Mouse (Mus musculus) heart, postnatal 0 days (tissue): ENCODE data around the gene Sun1. TPM values are rescaled to one million over a fixed set of nuclear protein-coding genes. Genes with fewer than 3 reads are reported as not detected.
A peak's percentile ranks its signal among the peaks of the same experiment; 100 is the strongest.

Source experiments
- ATAC-seq: fragments of 200-750 bp; cut with Nextera tagmentation; 2 replicates; pipeline ENCODE4 v1.8.0; 2017; ENCODE audit warnings: low read depth, moderate number of reproducible peaks, moderate library complexity; ENCODE audit not compliant: insufficient read depth
- DNase-seq: peaks from one replicate; pipeline ENCODE4 v3.0.0-alpha.2; 2016; ENCODE audit warnings: low spot score
- H3K27ac ChIP-seq: fragments of 300-500 bp; sonication (generic); 2 replicates; pipeline ENCODE4 v1.5.1; 2014; ENCODE audit warnings: low read depth, mild to moderate bottlenecking
- H3K27me3 ChIP-seq: fragments of 300-500 bp; sonication (generic); 2 replicates; pipeline ENCODE4 v1.6.1; 2014; ENCODE audit warnings: low read length, mixed read lengths; ENCODE audit not compliant: control insufficient read depth, insufficient read depth
- H3K36me3 ChIP-seq: fragments of 300-500 bp; sonication (generic); replicated peaks from 2 replicates; pipeline ENCODE4 v1.6.1; 2014; ENCODE audit warnings: low read length, mixed read lengths; ENCODE audit not compliant: control insufficient read depth, insufficient read depth
- H3K4me1 ChIP-seq: fragments of 300-500 bp; sonication (generic); 2 replicates; pipeline ENCODE4 v1.6.1; 2014; ENCODE audit warnings: antibody characterized with exemption; ENCODE audit not compliant: control insufficient read depth, insufficient read depth
- H3K4me2 ChIP-seq: fragments of 300-500 bp; sonication (generic); 2 replicates; pipeline ENCODE4 v1.6.1; 2014; ENCODE audit warnings: low read depth, mild to moderate bottlenecking, low read length, moderate library complexity
- H3K4me3 ChIP-seq: fragments of 300-500 bp; sonication (generic); 2 replicates; pipeline ENCODE4 v1.5.1; 2014; ENCODE audit warnings: low read depth, low read length
- H3K9ac ChIP-seq: fragments of 300-500 bp; sonication (generic); replicated peaks from 2 replicates; pipeline ENCODE4 v1.6.1; 2014; ENCODE audit warnings: low read depth, low read length, mixed read lengths
- H3K9me3 ChIP-seq: fragments of 300-500 bp; sonication (generic); replicated peaks from 2 replicates; pipeline ENCODE4 v1.6.1; 2016; ENCODE audit warnings: low read length; ENCODE audit not compliant: control insufficient read depth
- CTCF ChIP-seq: IDR thresholded peaks from 2 replicates; pipeline ENCODE4 v1.5.1; 2016; ENCODE audit warnings: antibody characterized with exemption, control low read depth, low read depth
- EP300 ChIP-seq: IDR thresholded peaks from 2 replicates; pipeline ENCODE4 v1.6.1; 2016; ENCODE audit warnings: antibody characterized with exemption, low read depth
- WGBS: fragments of 180-500 bp; shearing (Covaris S2); extraction: QIAGEN DNeasy Blood & Tissue Kit; methylation state at CpG from one replicate; pipeline ENCODE4 v1.1.7; 2014; 5-methylcytosine and 5-hydroxymethylcytosine counted together
- polyA plus RNA-seq: library from polyadenylated mRNA; unstranded; fragments of >200 nt; fragmentation: Nextera tagmentation; extraction: Ambion mirVana; gene quantifications from 2 replicates; pipeline ENCODE4 v1.2.1, GENCODE M21; 2015
- total RNA-seq: library from RNA; depleted of rRNA; stranded (reverse); fragments of >200 nt; gene quantifications from 2 replicates; pipeline ENCODE4 v1.2.3, GENCODE M21; 2014; ENCODE audit warnings: low replicate concordance

The Sun1 gene
- total and polyA plus RNA-seq, 2 experiments from 2014 or later: 22.4 to 71.5 TPM

- peaks cover 4% of the 10 kb centered on the region; the same call in 1 of the 2 replicates for H3K36me3 ChIP-seq
- peaks cover 66% of the 10 kb centered on the region for H3K4me1 ChIP-seq
- TF ChIP-seq CTCF (no peak), EP300 (no peak)
- H3K4me3 ChIP-seq: no peak overlapping the region
- WGBS: 42% methylated on average over 6 of the region's 6 CpGs
- ATAC-seq: no peak
- peak; percentile 22 for DNase-seq
- peak overlapping the region; percentile 22; the same call in 1 of the 2 replicates for H3K9ac ChIP-seq
- H3K9me3 ChIP-seq: no peaks in the 10 kb centered on the region
- H3K27ac ChIP-seq: peak overlapping the region; percentile 74
- 0 out of 2 replicates have a peak overlapping the region, but pooled peaks have one; percentile 7 for H3K4me2 ChIP-seq
- no peaks in the 10 kb centered on the region for H3K27me3 ChIP-seq
Observed at GRCm38 (mm10) chr5:139255777-139256176, 55.3 kb downstream of the Sun1 start.

- H3K4me2 ChIP-seq: no peak overlapping the region
- no peak for TF ChIP-seq EP300
- no peak for TF ChIP-seq CTCF
- no peaks in the 10 kb centered on the region for H3K27me3 ChIP-seq
- no peak for ATAC-seq
- no peak overlapping the region for H3K4me3 ChIP-seq
- no peak for DNase-seq
- peak overlapping the region; percentile 74 for H3K27ac ChIP-seq
- peaks cover 9% of the 10 kb centered on the region; the same call in 1 of the 2 replicates for H3K36me3 ChIP-seq
- WGBS: 79% methylated on average over 3 of the region's 3 CpGs
- no peak overlapping the region for H3K9ac ChIP-seq
- H3K9me3 ChIP-seq: no peaks in the 10 kb centered on the region
- H3K4me1 ChIP-seq: peaks cover 66% of the 10 kb centered on the region
Observed at GRCm38 (mm10) chr5:139256211-139256765, 55.9 kb downstream of the Sun1 start.

GRCm38 (mm10) chr5:139257265-139257664 lies 56.8 kb downstream of the Sun1 start:
- peaks cover 18% of the 10 kb centered on the region for H3K36me3 ChIP-seq
- DNase-seq: no peak
- H3K4me2 ChIP-seq: no peak overlapping the region
- ATAC-seq: no peak
- H3K27me3 ChIP-seq: no peaks in the 10 kb centered on the region
- TF ChIP-seq EP300 (no peak), CTCF (no peak)
- H3K4me1 ChIP-seq: peaks cover 63% of the 10 kb centered on the region
- H3K27ac ChIP-seq: peak overlapping the region; percentile 5
- no peak overlapping the region for H3K4me3 ChIP-seq
- 81% methylated on average over 1 of the region's 1 CpGs for WGBS
- no peak overlapping the region for H3K9ac ChIP-seq
- H3K9me3 ChIP-seq: no peaks in the 10 kb centered on the region

- TF ChIP-seq EP300: no peak
- TF ChIP-seq CTCF: no peak
- H3K9ac ChIP-seq: no peak overlapping the region
- no peak overlapping the region for H3K4me2 ChIP-seq
- WGBS: 33% methylated on average over 4 of the region's 4 CpGs
- peak overlapping the region; percentile 5 for H3K27ac ChIP-seq
- no peak for ATAC-seq
- no peak overlapping the region for H3K4me3 ChIP-seq
- peaks cover 63% of the 10 kb centered on the region for H3K4me1 ChIP-seq
- H3K27me3 ChIP-seq: no peaks in the 10 kb centered on the region
- DNase-seq: peak; percentile 51
- no peaks in the 10 kb centered on the region for H3K9me3 ChIP-seq
- peaks cover 23% of the 10 kb centered on the region for H3K36me3 ChIP-seq
Observed at GRCm38 (mm10) chr5:139257818-139258217, 57.4 kb downstream of the Sun1 start.

GRCm38 (mm10) chr5:139258371-139259035 lies 58.1 kb downstream of the Sun1 start:
- H3K36me3 ChIP-seq: peaks cover 30% of the 10 kb centered on the region
- no peaks in the 10 kb centered on the region for H3K9me3 ChIP-seq
- no peak overlapping the region for H3K4me2 ChIP-seq
- no peak for DNase-seq
- no peaks in the 10 kb centered on the region for H3K27me3 ChIP-seq
- ATAC-seq: no peak
- no peak overlapping the region for H3K4me3 ChIP-seq
- no peak for TF ChIP-seq EP300
- TF ChIP-seq CTCF: no peak
- H3K27ac ChIP-seq: peak overlapping the region; percentile 5
- no peak overlapping the region for H3K9ac ChIP-seq
- peaks cover 57% of the 10 kb centered on the region for H3K4me1 ChIP-seq
- WGBS: 80% methylated on average over 8 of the region's 8 CpGs
